Mouse (Mus musculus): ENCODE results near the gene Fam13a. TPM values are rescaled to one million over a fixed set of nuclear protein-coding genes. Genes with fewer than 3 reads are reported as not detected.

The Fam13a gene
- polyA plus RNA-seq, 1 experiment from 2014 or later = 10.5 TPM

GRCm38 (mm10) chr6:58972873-58973272, 51.5 kb downstream of the Fam13a start:
- Histone ChIP-seq H3K36me3 (ENCODE audit: insufficient read depth, low read length) (no peaks in the 10 kb centered on the region), H3K4me3 (ENCODE audit: low read length) (no peak overlapping the region), H3K27ac (ENCODE audit: low read length) (no peak overlapping the region), H3K9ac (replicated peaks; ENCODE audit: low read length) (no peak overlapping the region), H3K27me3 (ENCODE audit: insufficient read depth, low read length) (no peaks in the 10 kb centered on the region), H3K4me1 (ENCODE audit: insufficient read depth, low read length) (no peaks in the 10 kb centered on the region), H3K4me2 (replicated peaks; ENCODE audit: low read depth, low read length) (no peak overlapping the region), H3K9me3 (ENCODE audit: low read length) (no peaks in the 10 kb centered on the region)
- WGBS = 95% methylated on average over 1 of the region's 1 CpGs
- ATAC-seq (ENCODE audit: low FRiP score, low TSS enrichment) = no peak

GRCm38 (mm10) chr6:58968272-58968671, 56.1 kb downstream of the Fam13a start:
- no peaks in the 10 kb centered on the region for H3K4me1 ChIP-seq (ENCODE audit: insufficient read depth, low read length)
- no peak overlapping the region for H3K4me3 ChIP-seq (ENCODE audit: low read length)
- H3K27me3 ChIP-seq (ENCODE audit: insufficient read depth, low read length) = no peaks in the 10 kb centered on the region
- no peak overlapping the region for H3K4me2 ChIP-seq (replicated peaks; ENCODE audit: low read depth, low read length)
- no peaks in the 10 kb centered on the region for H3K36me3 ChIP-seq (ENCODE audit: insufficient read depth, low read length)
- ATAC-seq (ENCODE audit: low FRiP score, low TSS enrichment) = no peak
- H3K9me3 ChIP-seq (ENCODE audit: low read length) = no peaks in the 10 kb centered on the region
- H3K9ac ChIP-seq (replicated peaks; ENCODE audit: low read length) = no peak overlapping the region
- no peak overlapping the region for H3K27ac ChIP-seq (ENCODE audit: low read length)
- 35% methylated on average over 3 of the region's 3 CpGs for WGBS

DNA sequence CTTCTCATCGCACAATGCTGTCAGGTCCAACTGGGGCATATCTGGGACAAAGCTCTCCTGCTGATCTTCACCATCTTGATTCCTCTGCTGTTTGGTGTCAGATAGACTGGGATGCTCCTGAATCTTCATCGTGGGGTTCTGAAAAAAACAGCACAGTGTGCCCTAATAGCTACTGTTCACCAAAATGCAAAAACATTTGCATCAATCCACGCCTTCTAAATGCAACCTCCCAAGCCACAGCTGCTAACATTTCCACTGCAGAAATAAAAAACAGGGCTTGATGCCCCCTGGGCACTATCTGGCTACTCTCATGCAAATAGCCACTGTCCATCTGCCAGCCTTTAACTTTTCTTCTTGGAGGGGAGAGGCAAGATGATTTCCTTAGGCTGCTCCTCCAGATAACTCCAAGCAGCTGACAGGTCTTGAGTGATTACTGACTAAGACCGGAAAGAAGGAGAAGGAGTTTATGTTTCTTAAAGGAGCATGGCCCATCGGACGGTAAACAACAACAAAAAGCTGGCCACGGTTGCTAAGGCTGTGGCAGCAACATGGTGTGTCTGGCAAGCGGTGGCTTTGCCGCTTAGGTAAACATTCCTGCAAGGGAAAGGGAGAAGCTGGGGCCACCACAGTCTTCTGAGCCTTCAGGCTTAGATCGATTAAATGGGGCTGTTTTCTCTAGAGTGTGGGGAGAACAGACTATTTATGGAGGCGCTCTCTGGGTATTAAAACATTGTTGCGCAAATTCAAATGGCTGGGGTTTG, 59.1 kb downstream of the Fam13a start:
- H3K4me1 ChIP-seq (ENCODE audit: insufficient read depth, low read length) = no peaks in the 10 kb centered on the region
- no peaks in the 10 kb centered on the region for H3K36me3 ChIP-seq (ENCODE audit: insufficient read depth, low read length)
- H3K9me3 ChIP-seq (ENCODE audit: low read length) = no peaks in the 10 kb centered on the region
- H3K4me3 ChIP-seq (ENCODE audit: low read length) = no peak overlapping the region
- 0 out of 2 replicates have a peak, but pooled peaks have one; percentile 39 for ATAC-seq (ENCODE audit: low FRiP score, low TSS enrichment)
- H3K27me3 ChIP-seq (ENCODE audit: insufficient read depth, low read length) = no peaks in the 10 kb centered on the region
- no peak overlapping the region for H3K9ac ChIP-seq (replicated peaks; ENCODE audit: low read length)
- peak overlapping the region; percentile 19 for H3K4me2 ChIP-seq (replicated peaks; ENCODE audit: low read depth, low read length)
- WGBS = 31% methylated on average over 12 of the region's 12 CpGs
- H3K27ac ChIP-seq (ENCODE audit: low read length) = no peak overlapping the region

DNA sequence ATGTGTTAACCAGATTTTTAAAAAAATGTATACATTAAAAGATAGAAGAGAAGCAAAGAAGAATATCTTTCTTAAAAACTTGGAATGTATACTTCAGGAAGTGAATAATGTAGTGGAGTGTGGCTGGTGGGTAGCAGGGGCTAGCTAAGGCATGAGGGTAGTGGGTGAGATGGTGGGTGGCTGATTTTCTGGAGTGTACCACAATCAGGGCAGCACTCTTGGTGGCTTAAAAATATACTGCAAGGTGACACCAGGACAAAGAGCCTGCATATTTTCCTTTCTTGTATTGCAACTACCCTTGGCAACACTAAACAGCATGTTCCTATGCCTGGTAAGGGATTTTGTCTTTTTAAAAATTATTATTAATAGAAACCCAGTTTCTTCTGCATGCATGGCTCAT, 59.8 kb downstream of the Fam13a start:
- Histone ChIP-seq H3K36me3 (ENCODE audit: insufficient read depth, low read length) (no peaks in the 10 kb centered on the region), H3K4me3 (ENCODE audit: low read length) (no peak overlapping the region), H3K4me1 (ENCODE audit: insufficient read depth, low read length) (no peaks in the 10 kb centered on the region), H3K27ac (ENCODE audit: low read length) (no peak overlapping the region), H3K27me3 (ENCODE audit: insufficient read depth, low read length) (no peaks in the 10 kb centered on the region), H3K4me2 (replicated peaks; ENCODE audit: low read depth, low read length) (no peak overlapping the region), H3K9me3 (ENCODE audit: low read length) (no peaks in the 10 kb centered on the region), H3K9ac (replicated peaks; ENCODE audit: low read length) (no peak overlapping the region)
- no peak for ATAC-seq (ENCODE audit: low FRiP score, low TSS enrichment)

GRCm38 (mm10) chr6:58964091-58964490, 60.3 kb downstream of the Fam13a start:
- Histone ChIP-seq H3K4me3 (ENCODE audit: low read length) (no peak overlapping the region), H3K27me3 (ENCODE audit: insufficient read depth, low read length) (no peaks in the 10 kb centered on the region), H3K9me3 (ENCODE audit: low read length) (no peaks in the 10 kb centered on the region), H3K9ac (replicated peaks; ENCODE audit: low read length) (no peak overlapping the region), H3K36me3 (ENCODE audit: insufficient read depth, low read length) (no peaks in the 10 kb centered on the region), H3K4me2 (replicated peaks; ENCODE audit: low read depth, low read length) (no peak overlapping the region), H3K27ac (ENCODE audit: low read length) (no peak overlapping the region), H3K4me1 (ENCODE audit: insufficient read depth, low read length) (no peaks in the 10 kb centered on the region)
- ATAC-seq (ENCODE audit: low FRiP score, low TSS enrichment) = no peak
- WGBS = 95% methylated on average over 2 of the region's 2 CpGs

DNA sequence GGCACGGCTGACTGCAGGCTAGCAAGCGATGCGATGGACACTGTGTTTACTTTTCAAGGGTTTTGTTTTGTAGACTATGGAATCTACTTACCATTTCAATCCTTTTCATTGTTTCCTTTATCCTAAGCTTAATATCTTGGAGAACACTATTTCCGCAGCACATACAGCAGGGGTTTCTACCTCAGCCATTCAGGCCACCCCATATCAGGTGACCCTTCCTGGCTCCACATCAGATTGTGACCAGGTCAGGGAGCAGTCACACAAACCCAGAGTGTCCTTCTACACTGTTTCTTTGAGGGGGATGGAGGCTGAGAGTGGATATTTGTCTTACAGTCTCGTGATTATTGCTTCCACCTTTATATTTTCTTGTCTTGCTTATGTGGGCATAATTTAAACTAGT, 61.7 kb downstream of the Fam13a start:
- H3K36me3 ChIP-seq (ENCODE audit: insufficient read depth, low read length) = no peaks in the 10 kb centered on the region
- no peak overlapping the region for H3K9ac ChIP-seq (replicated peaks; ENCODE audit: low read length)
- no peak overlapping the region for H3K4me3 ChIP-seq (ENCODE audit: low read length)
- no peaks in the 10 kb centered on the region for H3K9me3 ChIP-seq (ENCODE audit: low read length)
- 86% methylated on average over 5 of the region's 5 CpGs for WGBS
- no peaks in the 10 kb centered on the region for H3K4me1 ChIP-seq (ENCODE audit: insufficient read depth, low read length)
- no peak overlapping the region for H3K4me2 ChIP-seq (replicated peaks; ENCODE audit: low read depth, low read length)
- H3K27me3 ChIP-seq (ENCODE audit: insufficient read depth, low read length) = no peaks in the 10 kb centered on the region
- no peak overlapping the region for H3K27ac ChIP-seq (ENCODE audit: low read length)
- ATAC-seq (ENCODE audit: low FRiP score, low TSS enrichment) = no peak

- Histone ChIP-seq H3K4me2 (replicated peaks; ENCODE audit: low read depth, low read length) (no peak overlapping the region), H3K27ac (ENCODE audit: low read length) (no peak overlapping the region), H3K4me3 (ENCODE audit: low read length) (no peak overlapping the region), H3K9ac (replicated peaks; ENCODE audit: low read length) (no peak overlapping the region), H3K9me3 (ENCODE audit: low read length) (no peaks in the 10 kb centered on the region), H3K4me1 (ENCODE audit: insufficient read depth, low read length) (no peaks in the 10 kb centered on the region), H3K36me3 (ENCODE audit: insufficient read depth, low read length) (no peaks in the 10 kb centered on the region), H3K27me3 (ENCODE audit: insufficient read depth, low read length) (no peaks in the 10 kb centered on the region)
- WGBS = 86% methylated on average over 2 of the region's 2 CpGs
- no peak for ATAC-seq (ENCODE audit: low FRiP score, low TSS enrichment)
These were observed 63.8 kb downstream of the Fam13a start for GRCm38 (mm10) chr6:58960523-58960922.

DNA sequence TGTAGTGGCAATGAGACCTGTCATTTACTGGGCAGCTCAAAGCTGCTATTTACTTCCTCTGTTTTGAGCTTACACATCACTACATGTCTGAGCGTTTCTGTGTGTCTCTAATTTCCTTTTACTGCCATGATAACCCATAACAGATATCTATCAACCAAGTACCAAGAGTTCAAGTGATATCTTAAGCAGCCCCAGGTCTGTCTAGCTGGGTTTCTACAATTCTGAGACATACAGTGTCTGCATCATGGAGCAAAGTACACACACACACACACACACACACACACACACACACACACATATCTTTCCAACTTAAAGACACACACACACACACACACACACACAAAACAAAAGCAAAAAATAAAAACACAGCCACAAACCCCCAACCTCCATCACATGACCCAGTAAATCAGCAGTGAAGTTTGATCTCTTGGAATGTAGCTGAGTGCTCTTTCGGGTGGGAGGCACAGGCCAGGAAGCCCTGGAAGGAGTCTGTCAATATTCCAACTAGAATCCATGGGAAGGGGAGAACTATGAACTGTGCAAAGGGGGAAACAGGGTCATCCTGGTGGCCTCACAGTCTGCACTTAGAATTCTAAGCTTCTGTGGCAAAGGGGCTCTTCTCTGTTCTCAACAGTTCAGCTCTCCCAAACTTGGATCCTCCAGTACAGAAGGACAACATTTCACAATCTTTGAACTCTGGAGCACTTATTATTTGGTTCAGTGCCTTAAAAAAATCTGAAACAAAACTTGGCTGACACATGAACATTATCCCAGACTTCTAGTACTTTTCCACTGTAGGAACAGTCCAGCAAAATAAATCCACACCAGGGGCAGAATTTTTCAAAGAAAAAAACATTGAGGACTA, 73.0 kb downstream of the Fam13a start:
- no peak overlapping the region for H3K9ac ChIP-seq (replicated peaks; ENCODE audit: low read length)
- WGBS = 30% methylated on average over 2 of the region's 2 CpGs
- H3K27me3 ChIP-seq (ENCODE audit: insufficient read depth, low read length) = no peaks in the 10 kb centered on the region
- H3K4me2 ChIP-seq (replicated peaks; ENCODE audit: low read depth, low read length) = no peak overlapping the region
- peak; percentile 91 for ATAC-seq (ENCODE audit: low FRiP score, low TSS enrichment)
- H3K9me3 ChIP-seq (ENCODE audit: low read length) = no peaks in the 10 kb centered on the region
- H3K4me1 ChIP-seq (ENCODE audit: insufficient read depth, low read length) = peaks cover 13% of the 10 kb centered on the region
- H3K36me3 ChIP-seq (ENCODE audit: insufficient read depth, low read length) = no peaks in the 10 kb centered on the region
- no peak overlapping the region for H3K4me3 ChIP-seq (ENCODE audit: low read length)
- peak overlapping the region; percentile 72 for H3K27ac ChIP-seq (ENCODE audit: low read length)

DNA sequence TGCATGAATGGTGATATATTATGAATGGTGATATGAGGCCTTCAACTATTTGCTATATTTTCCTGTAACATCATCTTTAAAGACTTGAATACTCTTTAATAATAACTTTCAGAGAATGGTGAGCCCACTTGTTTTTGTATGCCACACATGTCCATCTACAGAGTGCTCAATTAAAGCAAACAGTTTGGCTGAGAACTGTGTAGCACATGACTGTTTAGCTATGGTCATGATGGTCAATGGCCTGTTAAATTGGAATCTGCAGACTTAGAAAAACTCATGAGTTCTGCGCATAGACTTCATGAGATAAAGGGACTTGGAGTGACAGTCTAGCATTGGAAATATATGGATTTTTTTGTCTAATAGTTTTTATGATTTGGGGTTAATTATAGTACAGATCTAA, 73.9 kb downstream of the Fam13a start:
- Histone ChIP-seq H3K27me3 (ENCODE audit: insufficient read depth, low read length) (no peaks in the 10 kb centered on the region), H3K27ac (ENCODE audit: low read length) (no peak overlapping the region), H3K9ac (replicated peaks; ENCODE audit: low read length) (no peak overlapping the region), H3K9me3 (ENCODE audit: low read length) (no peaks in the 10 kb centered on the region), H3K4me2 (replicated peaks; ENCODE audit: low read depth, low read length) (no peak overlapping the region), H3K4me1 (ENCODE audit: insufficient read depth, low read length) (peaks cover 13% of the 10 kb centered on the region), H3K36me3 (ENCODE audit: insufficient read depth, low read length) (no peaks in the 10 kb centered on the region), H3K4me3 (ENCODE audit: low read length) (no peak overlapping the region)
- ATAC-seq (ENCODE audit: low FRiP score, low TSS enrichment) = no peak; the same call in 1 of the 2 replicates
- WGBS = 67% methylated on average over 1 of the region's 1 CpGs

DNA sequence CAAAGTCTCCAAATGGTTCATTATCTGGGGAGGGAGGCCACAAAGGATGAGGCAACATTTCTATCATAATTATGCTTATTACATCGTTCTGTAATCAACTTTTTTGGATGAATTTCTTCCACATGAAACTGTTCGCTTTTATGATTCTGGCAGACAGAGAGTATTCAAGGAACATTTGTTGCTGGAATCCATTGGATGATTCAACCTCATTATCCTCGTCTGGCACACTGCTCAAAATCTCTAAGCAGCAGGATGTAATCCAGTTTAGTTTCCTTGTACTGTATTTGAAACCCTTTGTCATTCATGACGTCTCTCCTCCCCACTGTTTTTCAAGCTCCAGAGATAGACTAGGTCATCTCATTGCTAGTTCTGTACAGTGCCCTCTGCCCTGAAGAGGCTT, 77.5 kb downstream of the Fam13a start:
- H3K27ac ChIP-seq (ENCODE audit: low read length) = no peak overlapping the region
- peaks cover 11% of the 10 kb centered on the region for H3K4me1 ChIP-seq (ENCODE audit: insufficient read depth, low read length)
- no peak overlapping the region for H3K4me3 ChIP-seq (ENCODE audit: low read length)

More for the DNA sequence above, 77.5 kb downstream of the Fam13a start:
- no peak overlapping the region for H3K4me2 ChIP-seq (replicated peaks; ENCODE audit: low read depth, low read length)
- H3K9ac ChIP-seq (replicated peaks; ENCODE audit: low read length) = no peak overlapping the region
- H3K9me3 ChIP-seq (ENCODE audit: low read length) = no peaks in the 10 kb centered on the region
- no peaks in the 10 kb centered on the region for H3K27me3 ChIP-seq (ENCODE audit: insufficient read depth, low read length)
- WGBS = 82% methylated on average over 4 of the region's 4 CpGs
- H3K36me3 ChIP-seq (ENCODE audit: insufficient read depth, low read length) = no peaks in the 10 kb centered on the region
- ATAC-seq (ENCODE audit: low FRiP score, low TSS enrichment) = no peak
